Mouse (Mus musculus): ENCODE measurements around the gene Lrrc75a. TPM values are rescaled to one million over a fixed set of nuclear protein-coding genes. Genes with fewer than 3 reads are reported as not detected.

Gene Lrrc75a
- 14.3 and 20.7 TPM in 2 replicates for polyA plus RNA-seq (2014; fragmentation: Nextera tagmentation; extraction: Ambion mirVana)

DNA sequence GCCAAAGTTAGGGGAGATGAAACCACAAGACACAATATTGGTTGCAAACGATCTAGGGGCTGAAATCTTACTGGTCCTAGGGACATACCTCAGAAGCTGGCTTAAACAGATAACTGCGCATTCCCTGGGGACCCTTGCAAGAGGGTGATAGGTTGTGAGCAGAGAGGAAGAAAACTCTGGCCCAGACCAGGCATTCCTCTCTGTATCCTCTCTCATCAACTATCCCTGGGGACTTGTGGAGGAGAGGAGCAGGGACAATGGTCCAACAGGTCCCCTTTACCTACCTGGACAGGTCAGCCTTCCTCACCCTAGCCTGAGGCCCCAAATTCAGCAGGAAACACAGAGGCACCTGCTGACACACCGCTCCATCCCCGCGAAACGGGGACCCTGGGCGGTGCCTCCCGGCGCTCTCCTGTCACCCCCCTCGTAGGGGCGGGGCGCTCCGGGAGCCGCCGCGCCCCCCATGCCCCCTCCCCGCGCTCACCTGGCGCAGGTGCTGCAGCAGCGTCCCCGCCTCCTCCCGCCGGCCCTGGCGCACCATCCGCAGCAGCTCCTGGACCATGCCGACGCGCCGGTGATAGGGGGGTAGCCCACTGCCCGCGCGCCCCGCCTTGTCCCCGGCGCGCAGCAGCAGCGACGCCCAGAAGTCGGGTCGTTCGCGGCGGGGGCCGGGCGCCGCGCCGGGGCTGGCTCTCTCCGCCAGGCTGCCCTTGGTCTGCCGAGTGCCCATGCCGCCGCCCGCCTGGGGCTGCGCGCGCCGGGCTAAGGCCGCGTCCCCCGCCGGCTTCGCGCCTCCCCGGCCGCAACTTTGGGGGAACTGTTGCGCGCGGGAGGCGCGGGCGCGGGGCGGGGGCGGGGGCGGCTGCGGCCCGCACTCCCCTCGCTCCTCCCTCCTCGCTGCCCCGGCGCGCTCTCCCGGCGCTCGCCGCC, at the start of gene Lrrc75a:
Lrrc75a (minus strand) TSS at position 863 of the 930 bp plus-strand sequence.
- peak within 1 kb of the TSS; percentile 78 for H3K4me3 ChIP-seq (ENCODE audit: low read depth, low read length)
- peak within 1 kb of the TSS; percentile 86 for H3K9ac ChIP-seq (ENCODE audit: low read length)
- DNase-seq (ENCODE audit: low spot score) = peak; percentile 83
- H3K27ac ChIP-seq (ENCODE audit: low read depth, low read length) = no peak within 1 kb of the TSS
- no peaks in the 10 kb centered on the region for H3K9me3 ChIP-seq (ENCODE audit: control insufficient read depth, low read length)
- no peaks in the 10 kb centered on the region for H3K27me3 ChIP-seq (ENCODE audit: control insufficient read depth, insufficient read depth, low read length)
- peaks cover 14% of the 10 kb centered on the region; the same call in 1 of the 2 replicates for H3K4me1 ChIP-seq (replicated peaks; ENCODE audit: control insufficient read depth, insufficient read depth, low read length)
- peak; percentile 19 for ATAC-seq (replicated peaks; ENCODE audit: low FRiP score)
- 1% methylated on average over 63 of the region's 86 CpGs for WGBS
- H3K36me3 ChIP-seq (ENCODE audit: control insufficient read depth, insufficient read depth, low read length) = no peaks in the 10 kb centered on the region
- peak within 1 kb of the TSS; percentile 98 for H3K4me2 ChIP-seq (ENCODE audit: low read depth, low read length, severe bottlenecking)

DNA sequence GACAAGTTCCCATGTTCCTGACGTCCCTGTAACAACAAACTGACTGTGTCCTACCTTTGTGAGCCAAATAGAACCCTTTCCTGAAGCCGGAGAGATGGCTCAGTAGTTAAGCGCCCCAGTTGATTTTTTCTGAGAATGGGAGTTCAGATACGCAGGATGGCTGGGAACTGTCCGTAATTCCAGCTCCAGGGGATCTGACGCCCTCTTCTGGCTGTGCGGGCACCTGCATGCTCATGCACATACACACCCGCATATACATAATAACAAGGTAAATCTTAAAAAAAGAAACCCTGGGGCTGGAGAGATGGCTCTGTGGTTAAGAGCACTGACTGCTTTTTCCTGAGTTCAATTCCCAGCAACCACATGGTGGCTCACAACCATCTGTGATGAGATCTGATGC, 46.8 kb upstream of the Lrrc75a start:
- H3K4me1 ChIP-seq (replicated peaks; ENCODE audit: control insufficient read depth, insufficient read depth, low read length) = no peaks in the 10 kb centered on the region
- DNase-seq (ENCODE audit: low spot score) (no peak), ATAC-seq (replicated peaks; ENCODE audit: low FRiP score) (no peak)
- H3K4me3 ChIP-seq (ENCODE audit: low read depth, low read length) = no peak overlapping the region
- WGBS = 92% methylated on average over 8 of the region's 8 CpGs
- H3K9ac ChIP-seq (ENCODE audit: low read length) = no peak overlapping the region
- H3K9me3 ChIP-seq (ENCODE audit: control insufficient read depth, low read length) = no peaks in the 10 kb centered on the region
- H3K27me3 ChIP-seq (ENCODE audit: control insufficient read depth, insufficient read depth, low read length) = no peaks in the 10 kb centered on the region
- H3K36me3 ChIP-seq (ENCODE audit: control insufficient read depth, insufficient read depth, low read length) = no peaks in the 10 kb centered on the region
- no peak overlapping the region for H3K27ac ChIP-seq (ENCODE audit: low read depth, low read length)
- H3K4me2 ChIP-seq (ENCODE audit: low read depth, low read length, severe bottlenecking) = no peak overlapping the region

DNA sequence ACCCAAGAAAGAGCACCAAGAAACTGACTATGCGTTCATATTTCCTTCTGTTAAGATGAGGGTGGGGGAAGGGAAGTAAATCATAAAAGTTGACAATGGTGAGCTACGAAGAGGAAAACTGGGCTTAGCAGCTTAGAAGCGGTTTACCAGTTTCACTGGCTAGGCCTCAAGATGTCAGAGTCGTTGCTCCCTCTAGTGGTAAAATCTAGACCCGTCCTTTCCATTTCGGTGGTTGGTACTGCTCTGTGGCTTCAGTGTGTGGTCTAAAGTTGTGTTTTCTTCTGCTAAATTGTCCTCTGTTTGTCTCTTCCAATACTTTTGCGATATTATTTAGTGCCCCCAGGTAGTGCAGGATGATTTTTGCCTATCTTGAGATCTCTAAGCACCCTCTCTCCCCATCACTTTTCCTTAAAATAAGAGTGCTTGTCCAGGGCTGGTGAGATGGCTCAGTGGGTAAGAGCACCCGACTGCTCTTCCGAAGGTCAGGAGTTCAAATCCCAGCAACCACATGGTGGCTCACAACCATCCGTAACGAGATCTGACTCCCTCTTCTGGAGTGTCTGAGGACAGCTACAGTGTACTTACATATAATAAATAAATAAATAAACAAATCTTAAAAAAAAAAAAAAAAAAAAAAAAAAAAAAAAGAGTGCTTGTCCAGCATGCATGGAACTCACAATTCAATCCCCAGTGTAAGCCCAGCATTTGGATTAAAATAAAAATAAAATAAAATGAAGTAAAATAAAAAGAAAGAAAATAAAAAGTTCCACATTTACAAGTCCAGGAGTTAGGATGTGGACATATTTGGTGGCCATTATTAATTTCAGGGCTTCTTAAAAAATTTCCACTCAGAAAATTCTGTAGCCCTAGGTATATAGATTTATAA, 45.2 kb upstream of the Lrrc75a start:
- WGBS = 23% methylated on average over 9 of the region's 11 CpGs
- Histone ChIP-seq H3K36me3 (ENCODE audit: control insufficient read depth, insufficient read depth, low read length) (no peaks in the 10 kb centered on the region), H3K9me3 (ENCODE audit: control insufficient read depth, low read length) (no peaks in the 10 kb centered on the region), H3K9ac (ENCODE audit: low read length) (no peak overlapping the region), H3K4me3 (ENCODE audit: low read depth, low read length) (no peak overlapping the region), H3K27me3 (ENCODE audit: control insufficient read depth, insufficient read depth, low read length) (no peaks in the 10 kb centered on the region), H3K4me1 (replicated peaks; ENCODE audit: control insufficient read depth, insufficient read depth, low read length) (no peaks in the 10 kb centered on the region), H3K27ac (ENCODE audit: low read depth, low read length) (no peak overlapping the region), H3K4me2 (ENCODE audit: low read depth, low read length, severe bottlenecking) (no peak overlapping the region)
- peak; percentile 72 for DNase-seq (ENCODE audit: low spot score)
- ATAC-seq (replicated peaks; ENCODE audit: low FRiP score) = peak; percentile 63; the same call in 1 of the 2 replicates

DNA sequence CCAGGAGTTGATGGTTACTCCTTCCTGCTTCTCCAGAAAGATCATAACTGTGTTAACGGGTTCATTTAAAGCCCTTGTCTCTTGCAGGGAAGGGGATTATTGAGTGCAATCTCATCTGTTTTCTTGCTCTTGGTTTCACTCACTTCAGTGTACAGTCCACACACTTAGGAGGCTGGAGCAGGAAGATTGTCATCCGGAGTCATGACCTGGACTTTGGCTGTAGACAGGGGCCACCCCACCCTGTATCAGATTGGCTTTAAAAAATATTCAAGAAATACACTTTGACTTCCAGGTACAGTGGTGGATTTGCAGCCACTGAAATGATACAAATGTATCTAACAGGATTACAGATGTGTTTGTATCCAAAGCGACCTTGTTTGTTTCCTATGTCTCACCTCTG, 43.3 kb upstream of the Lrrc75a start:
- Histone ChIP-seq H3K4me2 (ENCODE audit: low read depth, low read length, severe bottlenecking) (no peak overlapping the region), H3K27ac (ENCODE audit: low read depth, low read length) (no peak overlapping the region), H3K36me3 (ENCODE audit: control insufficient read depth, insufficient read depth, low read length) (no peaks in the 10 kb centered on the region), H3K27me3 (ENCODE audit: control insufficient read depth, insufficient read depth, low read length) (no peaks in the 10 kb centered on the region), H3K4me1 (replicated peaks; ENCODE audit: control insufficient read depth, insufficient read depth, low read length) (no peaks in the 10 kb centered on the region), H3K9ac (ENCODE audit: low read length) (no peak overlapping the region), H3K4me3 (ENCODE audit: low read depth, low read length) (no peak overlapping the region), H3K9me3 (ENCODE audit: control insufficient read depth, low read length) (no peaks in the 10 kb centered on the region)
- ATAC-seq (replicated peaks; ENCODE audit: low FRiP score) = no peak
- 90% methylated on average over 3 of the region's 3 CpGs for WGBS
- DNase-seq (ENCODE audit: low spot score) = no peak

DNA sequence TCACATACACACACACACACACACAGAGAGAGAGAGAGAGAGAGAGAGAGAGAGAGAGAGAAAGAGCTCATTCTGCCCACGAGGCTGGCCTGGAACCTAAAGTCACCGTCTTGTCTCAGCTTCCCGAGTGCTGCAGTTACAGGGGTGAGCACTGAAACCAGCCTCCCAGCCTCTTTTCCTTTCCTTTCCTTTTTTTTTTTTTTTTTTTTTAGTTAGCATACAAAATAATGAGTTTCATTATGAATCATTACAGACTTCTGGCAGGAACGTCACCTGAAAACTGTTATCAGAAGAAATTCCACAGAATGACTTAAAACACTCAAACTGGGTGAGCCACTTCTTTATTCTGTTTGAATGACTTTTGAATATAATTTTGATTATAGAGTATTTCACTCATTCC, 31.6 kb upstream of the Lrrc75a start:
- no peaks in the 10 kb centered on the region for H3K27me3 ChIP-seq (ENCODE audit: control insufficient read depth, insufficient read depth, low read length)
- ATAC-seq (replicated peaks; ENCODE audit: low FRiP score) = no peak
- H3K4me2 ChIP-seq (ENCODE audit: low read depth, low read length, severe bottlenecking) = no peak overlapping the region
- no peak overlapping the region for H3K4me3 ChIP-seq (ENCODE audit: low read depth, low read length)
- H3K9me3 ChIP-seq (ENCODE audit: control insufficient read depth, low read length) = no peaks in the 10 kb centered on the region
- no peaks in the 10 kb centered on the region for H3K4me1 ChIP-seq (replicated peaks; ENCODE audit: control insufficient read depth, insufficient read depth, low read length)
- no peaks in the 10 kb centered on the region for H3K36me3 ChIP-seq (ENCODE audit: control insufficient read depth, insufficient read depth, low read length)
- no peak overlapping the region for H3K27ac ChIP-seq (ENCODE audit: low read depth, low read length)
- no peak overlapping the region for H3K9ac ChIP-seq (ENCODE audit: low read length)
- no peak for DNase-seq (ENCODE audit: low spot score)
- 89% methylated on average over 4 of the region's 4 CpGs for WGBS

- 88% methylated on average over 7 of the region's 7 CpGs for WGBS
- Histone ChIP-seq H3K36me3 (ENCODE audit: control insufficient read depth, insufficient read depth, low read length) (no peaks in the 10 kb centered on the region), H3K4me3 (ENCODE audit: low read depth, low read length) (no peak overlapping the region), H3K4me2 (ENCODE audit: low read depth, low read length, severe bottlenecking) (no peak overlapping the region), H3K4me1 (replicated peaks; ENCODE audit: control insufficient read depth, insufficient read depth, low read length) (no peaks in the 10 kb centered on the region), H3K27me3 (ENCODE audit: control insufficient read depth, insufficient read depth, low read length) (no peaks in the 10 kb centered on the region), H3K27ac (ENCODE audit: low read depth, low read length) (no peak overlapping the region), H3K9me3 (ENCODE audit: control insufficient read depth, low read length) (no peaks in the 10 kb centered on the region), H3K9ac (ENCODE audit: low read length) (no peak overlapping the region)
- ATAC-seq (replicated peaks; ENCODE audit: low FRiP score) = no peak
- DNase-seq (ENCODE audit: low spot score) = no peak
Measured at GRCm38 (mm10) chr11:62678778-62679354, 30.5 kb upstream of the Lrrc75a start.

GRCm38 (mm10) chr11:62676290-62676596, 27.9 kb upstream of the Lrrc75a start:
- no peaks in the 10 kb centered on the region for H3K36me3 ChIP-seq (ENCODE audit: control insufficient read depth, insufficient read depth, low read length)
- no peaks in the 10 kb centered on the region for H3K9me3 ChIP-seq (ENCODE audit: control insufficient read depth, low read length)
- H3K4me2 ChIP-seq (ENCODE audit: low read depth, low read length, severe bottlenecking) = no peak overlapping the region
- no peak overlapping the region for H3K4me3 ChIP-seq (ENCODE audit: low read depth, low read length)
- no peak overlapping the region for H3K9ac ChIP-seq (ENCODE audit: low read length)
- DNase-seq (ENCODE audit: low spot score) (no peak), ATAC-seq (replicated peaks; ENCODE audit: low FRiP score) (no peak)
- H3K27me3 ChIP-seq (ENCODE audit: control insufficient read depth, insufficient read depth, low read length) = no peaks in the 10 kb centered on the region
- H3K4me1 ChIP-seq (replicated peaks; ENCODE audit: control insufficient read depth, insufficient read depth, low read length) = no peaks in the 10 kb centered on the region
- 91% methylated on average over 4 of the region's 4 CpGs for WGBS
- H3K27ac ChIP-seq (ENCODE audit: low read depth, low read length) = no peak overlapping the region

GRCm38 (mm10) chr11:62675480-62676289, 27.4 kb upstream of the Lrrc75a start:
- 17% methylated on average over 17 of the region's 17 CpGs for WGBS
- no peaks in the 10 kb centered on the region for H3K4me1 ChIP-seq (replicated peaks; ENCODE audit: control insufficient read depth, insufficient read depth, low read length)
- H3K9me3 ChIP-seq (ENCODE audit: control insufficient read depth, low read length) = no peaks in the 10 kb centered on the region
- peak overlapping the region; percentile 46 for H3K4me2 ChIP-seq (ENCODE audit: low read depth, low read length, severe bottlenecking)
- no peak overlapping the region for H3K27ac ChIP-seq (ENCODE audit: low read depth, low read length)
- no peaks in the 10 kb centered on the region for H3K27me3 ChIP-seq (ENCODE audit: control insufficient read depth, insufficient read depth, low read length)
- DNase-seq (ENCODE audit: low spot score) = peak; percentile 81
- peak overlapping the region; percentile 57 for H3K9ac ChIP-seq (ENCODE audit: low read length)
- no peak overlapping the region for H3K4me3 ChIP-seq (ENCODE audit: low read depth, low read length)
- H3K36me3 ChIP-seq (ENCODE audit: control insufficient read depth, insufficient read depth, low read length) = no peaks in the 10 kb centered on the region
- peak; percentile 86 for ATAC-seq (replicated peaks; ENCODE audit: low FRiP score)
